Mouse (Mus musculus): Measurements from ENCODE around the gene Unc5b. TPM values are rescaled to one million over a fixed set of nuclear protein-coding genes. Genes with fewer than 3 reads are reported as not detected.

The Unc5b gene
- polyA plus RNA-seq, 2 experiments = 0.18 to 0.44 TPM

GRCm38 (mm10) chr10:60733471-60733870 is 97.9 kb downstream of the Unc5b start:
- no peak for TF ChIP-seq EP300 (IDR thresholded peaks at IDR 0.05; ENCODE audit: low read depth)
- no peak for TF ChIP-seq CTCF (IDR thresholded peaks at IDR 0.05; ENCODE audit: low read depth)
- ATAC-seq (ENCODE audit: insufficient read depth) (no peak), DNase-seq (ENCODE audit: low read depth in 3 of 3, low spot score in 3 of 3) (no peak)

GRCm38 (mm10) chr10:60732397-60732861 is 99.0 kb downstream of the Unc5b start:
- H3K4me1 ChIP-seq (replicated peaks; ENCODE audit: control insufficient read depth in 2 of 2, insufficient read depth in 2 of 2, low read length in 1 of 2) = peaks cover 0 to 11% of the 10 kb centered on the region in 2 experiments; a peak in 2 of 4 replicates
- H3K27ac ChIP-seq = no peak overlapping the region
- no peak overlapping the region for H3K9ac ChIP-seq (replicated peaks)
- DNase-seq (ENCODE audit: low read depth in 3 of 3, low spot score in 3 of 3) = no peak
- H3K9me3 ChIP-seq (ENCODE audit: control insufficient read depth, low read length) = no peaks in the 10 kb centered on the region
- no peak for ATAC-seq (ENCODE audit: insufficient read depth)
- TF ChIP-seq EP300 (IDR thresholded peaks at IDR 0.05; ENCODE audit: low read depth) = no peak
- no peak for TF ChIP-seq CTCF (IDR thresholded peaks at IDR 0.05; ENCODE audit: low read depth)
- no peaks in the 10 kb centered on the region for H3K36me3 ChIP-seq (replicated peaks; ENCODE audit: control insufficient read depth, insufficient read depth, low read depth)
- no peak overlapping the region for H3K4me2 ChIP-seq (ENCODE audit: low read depth)
- WGBS (ENCODE audit: insufficient replicate concordance) = 39% methylated on average over 2 of the region's 2 CpGs
- no peak overlapping the region for H3K4me3 ChIP-seq (ENCODE audit: insufficient read depth in 1 of 2, low read depth in 2 of 2, low read length in 2 of 2)
- H3K27me3 ChIP-seq (ENCODE audit: control insufficient read depth, insufficient read depth, low read length) = no peaks in the 10 kb centered on the region

More at GRCm38 (mm10) chr10:60733471-60733870, 97.9 kb downstream of the Unc5b start:
- H3K4me2 ChIP-seq (ENCODE audit: low read depth) = no peak overlapping the region
- H3K27ac ChIP-seq = no peak overlapping the region
- H3K36me3 ChIP-seq (replicated peaks; ENCODE audit: control insufficient read depth, insufficient read depth, low read depth) = no peaks in the 10 kb centered on the region
- H3K9ac ChIP-seq (replicated peaks) = no peak overlapping the region
- no peak overlapping the region for H3K4me3 ChIP-seq (ENCODE audit: insufficient read depth in 1 of 2, low read depth in 2 of 2, low read length in 2 of 2)
- peaks cover 0 to 11% of the 10 kb centered on the region in 2 experiments; a peak in 2 of 4 replicates for H3K4me1 ChIP-seq (replicated peaks; ENCODE audit: control insufficient read depth in 2 of 2, insufficient read depth in 2 of 2, low read length in 1 of 2)
- H3K27me3 ChIP-seq (ENCODE audit: control insufficient read depth, insufficient read depth, low read length) = no peaks in the 10 kb centered on the region
- H3K9me3 ChIP-seq (ENCODE audit: control insufficient read depth, low read length) = no peaks in the 10 kb centered on the region
- WGBS (ENCODE audit: insufficient replicate concordance) = 62% methylated on average over 8 of the region's 8 CpGs

GRCm38 (mm10) chr10:60731742-60732141 is 99.6 kb downstream of the Unc5b start:
- DNase-seq (ENCODE audit: low read depth in 3 of 3, low spot score in 3 of 3) (no peak), ATAC-seq (ENCODE audit: insufficient read depth) (no peak)
- H3K36me3 ChIP-seq (replicated peaks; ENCODE audit: control insufficient read depth, insufficient read depth, low read depth) = no peaks in the 10 kb centered on the region
- no peaks in the 10 kb centered on the region for H3K27me3 ChIP-seq (ENCODE audit: control insufficient read depth, insufficient read depth, low read length)
- no peak overlapping the region for H3K4me3 ChIP-seq (ENCODE audit: insufficient read depth in 1 of 2, low read depth in 2 of 2, low read length in 2 of 2)
- no peaks in the 10 kb centered on the region for H3K9me3 ChIP-seq (ENCODE audit: control insufficient read depth, low read length)
- peaks cover 0 to 11% of the 10 kb centered on the region in 2 experiments; a peak in 2 of 4 replicates for H3K4me1 ChIP-seq (replicated peaks; ENCODE audit: control insufficient read depth in 2 of 2, insufficient read depth in 2 of 2, low read length in 1 of 2)
- no peak overlapping the region for H3K27ac ChIP-seq
- no peak overlapping the region for H3K9ac ChIP-seq (replicated peaks)
- WGBS (ENCODE audit: insufficient replicate concordance) = 46% methylated on average over 5 of the region's 5 CpGs
- TF ChIP-seq CTCF (IDR thresholded peaks at IDR 0.05; ENCODE audit: low read depth) (no peak), EP300 (IDR thresholded peaks at IDR 0.05; ENCODE audit: low read depth) (no peak)
- no peak overlapping the region for H3K4me2 ChIP-seq (ENCODE audit: low read depth)

GRCm38 (mm10) chr10:60727301-60727700 is 104.1 kb downstream of the Unc5b start:
- no peak overlapping the region for H3K27ac ChIP-seq
- H3K9ac ChIP-seq (replicated peaks) = no peak overlapping the region
- ATAC-seq (ENCODE audit: insufficient read depth) = no peak
- no peak overlapping the region for H3K4me2 ChIP-seq (ENCODE audit: low read depth)
- H3K4me1 ChIP-seq (replicated peaks; ENCODE audit: control insufficient read depth in 2 of 2, insufficient read depth in 2 of 2, low read length in 1 of 2) = peaks cover 0 to 5% of the 10 kb centered on the region in 2 experiments; a peak in 1 of 4 replicates
- 57% methylated on average over 5 of the region's 5 CpGs for WGBS (ENCODE audit: insufficient replicate concordance)
- no peak for DNase-seq (ENCODE audit: low read depth in 3 of 3, low spot score in 3 of 3)
- no peak overlapping the region for H3K4me3 ChIP-seq (ENCODE audit: insufficient read depth in 1 of 2, low read depth in 2 of 2, low read length in 2 of 2)
- H3K27me3 ChIP-seq (ENCODE audit: control insufficient read depth, insufficient read depth, low read length) = no peaks in the 10 kb centered on the region
- TF ChIP-seq EP300 (IDR thresholded peaks at IDR 0.05; ENCODE audit: low read depth) (no peak), CTCF (IDR thresholded peaks at IDR 0.05; ENCODE audit: low read depth) (no peak)
- H3K9me3 ChIP-seq (ENCODE audit: control insufficient read depth, low read length) = no peaks in the 10 kb centered on the region
- no peaks in the 10 kb centered on the region for H3K36me3 ChIP-seq (replicated peaks; ENCODE audit: control insufficient read depth, insufficient read depth, low read depth)

GRCm38 (mm10) chr10:60726896-60727295 is 104.5 kb downstream of the Unc5b start:
- H3K27me3 ChIP-seq (ENCODE audit: control insufficient read depth, insufficient read depth, low read length) = no peaks in the 10 kb centered on the region
- H3K4me3 ChIP-seq (ENCODE audit: insufficient read depth in 1 of 2, low read depth in 2 of 2, low read length in 2 of 2) = no peak overlapping the region
- H3K36me3 ChIP-seq (replicated peaks; ENCODE audit: control insufficient read depth, insufficient read depth, low read depth) = no peaks in the 10 kb centered on the region
- peaks cover 0 to 5% of the 10 kb centered on the region in 2 experiments; a peak in 1 of 4 replicates for H3K4me1 ChIP-seq (replicated peaks; ENCODE audit: control insufficient read depth in 2 of 2, insufficient read depth in 2 of 2, low read length in 1 of 2)
- DNase-seq (ENCODE audit: low read depth in 3 of 3, low spot score in 3 of 3) = no peak
- no peaks in the 10 kb centered on the region for H3K9me3 ChIP-seq (ENCODE audit: control insufficient read depth, low read length)
- 70% methylated on average over 3 of the region's 3 CpGs for WGBS (ENCODE audit: insufficient replicate concordance)
- H3K9ac ChIP-seq (replicated peaks) = no peak overlapping the region
- TF ChIP-seq CTCF (IDR thresholded peaks at IDR 0.05; ENCODE audit: low read depth) (no peak), EP300 (IDR thresholded peaks at IDR 0.05; ENCODE audit: low read depth) (no peak)
- no peak for ATAC-seq (ENCODE audit: insufficient read depth)
- H3K4me2 ChIP-seq (ENCODE audit: low read depth) = no peak overlapping the region
- H3K27ac ChIP-seq = no peak overlapping the region

All from liver, embryonic 14.5 days (tissue).